Mouse (Mus musculus): ENCODE results near the gene Ank3. TPM values are rescaled to one million over a fixed set of nuclear protein-coding genes. Genes with fewer than 3 reads are reported as not detected.

Gene Ank3
- polyA plus RNA-seq, 1 experiment = 39.1 TPM

DNA sequence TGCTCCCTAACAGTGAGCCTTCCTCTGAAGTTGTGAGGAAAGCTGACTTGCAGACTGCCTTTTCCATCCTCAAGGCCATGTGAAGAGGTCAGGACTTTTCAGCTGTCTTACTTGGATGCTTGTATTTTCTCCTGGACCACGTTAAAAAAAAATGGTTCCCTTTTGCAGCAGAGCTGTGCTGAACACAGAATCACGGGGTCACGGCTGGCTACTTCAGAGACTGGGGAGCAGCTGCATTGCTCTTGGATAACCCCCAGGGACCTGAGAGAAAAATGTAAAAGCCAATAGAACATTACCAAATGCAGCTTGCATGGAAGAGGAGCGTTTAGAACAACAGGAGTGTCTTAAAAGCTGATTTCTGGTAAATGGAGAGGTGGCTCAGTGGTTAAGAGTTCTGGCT lies 68.0 kb downstream of the Ank3 start:
- no peaks in the 10 kb centered on the region for H3K36me3 ChIP-seq (ENCODE audit: control insufficient read depth, insufficient read depth, low read length)
- 40% methylated on average over 4 of the region's 4 CpGs for WGBS
- no peak overlapping the region for H3K4me3 ChIP-seq (ENCODE audit: insufficient read depth, low read depth, low read length)
- H3K27ac ChIP-seq (ENCODE audit: insufficient read depth, low read depth, low read length) = no peak overlapping the region
- H3K27me3 ChIP-seq (replicated peaks; ENCODE audit: control insufficient read depth, insufficient read depth, low read length) = no peaks in the 10 kb centered on the region
- TF ChIP-seq CTCF (conservative IDR thresholded peaks at IDR 0.05; ENCODE audit: insufficient read depth, insufficient read length, low read depth, low read length) = no peak
- TF ChIP-seq POLR2A (IDR thresholded peaks at IDR 0.05; ENCODE audit: low read depth, low read length) = no peak
- DNase-seq = no peak
- no peaks in the 10 kb centered on the region for H3K4me1 ChIP-seq (ENCODE audit: control insufficient read depth, insufficient read depth, low read length)

DNA sequence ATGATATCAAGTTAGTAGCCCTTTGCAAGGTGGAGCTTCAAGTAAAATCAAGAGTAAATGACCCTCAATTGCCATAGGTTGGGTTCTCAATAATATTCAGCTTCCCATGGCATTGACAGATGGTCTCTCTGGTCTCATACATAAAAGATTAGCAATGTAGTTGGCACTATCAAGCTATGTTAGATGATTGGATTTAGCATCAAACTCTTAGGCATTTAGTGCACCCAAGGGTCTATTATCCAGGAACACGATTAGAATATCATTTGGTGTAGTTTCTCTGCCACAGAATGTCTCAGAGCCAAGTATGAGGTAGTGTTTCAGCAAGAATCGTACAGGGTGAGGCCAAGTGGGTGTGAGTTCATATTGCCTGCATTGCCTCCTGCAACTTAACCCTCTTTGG lies 68.6 kb downstream of the Ank3 start:
- 67% methylated on average over 2 of the region's 2 CpGs for WGBS
- no peaks in the 10 kb centered on the region for H3K4me1 ChIP-seq (ENCODE audit: control insufficient read depth, insufficient read depth, low read length)
- H3K4me3 ChIP-seq (ENCODE audit: insufficient read depth, low read depth, low read length) = no peak overlapping the region
- DNase-seq = no peak
- no peak for TF ChIP-seq CTCF (conservative IDR thresholded peaks at IDR 0.05; ENCODE audit: insufficient read depth, insufficient read length, low read depth, low read length)
- TF ChIP-seq POLR2A (IDR thresholded peaks at IDR 0.05; ENCODE audit: low read depth, low read length) = no peak
- no peaks in the 10 kb centered on the region for H3K27me3 ChIP-seq (replicated peaks; ENCODE audit: control insufficient read depth, insufficient read depth, low read length)
- H3K27ac ChIP-seq (ENCODE audit: insufficient read depth, low read depth, low read length) = no peak overlapping the region
- H3K36me3 ChIP-seq (ENCODE audit: control insufficient read depth, insufficient read depth, low read length) = no peaks in the 10 kb centered on the region

DNA sequence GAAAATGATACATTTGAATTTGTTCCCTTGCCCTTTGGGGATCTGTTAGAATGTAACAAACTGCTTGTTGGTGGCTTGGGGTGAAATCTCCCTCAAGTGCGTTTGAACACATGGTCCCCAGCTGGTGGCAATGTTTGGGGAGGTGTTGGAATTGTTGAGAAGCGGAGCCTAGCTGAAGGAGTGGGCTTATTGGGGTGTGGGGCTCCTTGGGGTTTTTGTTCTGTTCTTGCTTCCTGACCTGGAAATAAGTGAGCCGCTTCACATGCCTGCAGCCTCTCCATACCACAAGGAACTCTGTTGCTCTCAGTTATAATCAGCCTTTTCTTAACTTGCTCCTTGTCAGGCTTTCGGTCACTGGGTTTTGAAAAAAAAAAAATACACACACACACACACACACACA lies 73.3 kb downstream of the Ank3 start:
- Histone ChIP-seq H3K4me1 (ENCODE audit: control insufficient read depth, insufficient read depth, low read length) (no peaks in the 10 kb centered on the region), H3K27me3 (replicated peaks; ENCODE audit: control insufficient read depth, insufficient read depth, low read length) (no peaks in the 10 kb centered on the region), H3K36me3 (ENCODE audit: control insufficient read depth, insufficient read depth, low read length) (no peaks in the 10 kb centered on the region), H3K27ac (ENCODE audit: insufficient read depth, low read depth, low read length) (no peak overlapping the region), H3K4me3 (ENCODE audit: insufficient read depth, low read depth, low read length) (no peak overlapping the region)
- no peak for TF ChIP-seq CTCF (conservative IDR thresholded peaks at IDR 0.05; ENCODE audit: insufficient read depth, insufficient read length, low read depth, low read length)
- WGBS = 87% methylated on average over 4 of the region's 4 CpGs
- no peak for DNase-seq

- no peaks in the 10 kb centered on the region for H3K27me3 ChIP-seq (replicated peaks; ENCODE audit: control insufficient read depth, insufficient read depth, low read length)
- WGBS = 49% methylated on average over 1 of the region's 1 CpGs
- H3K4me3 ChIP-seq (ENCODE audit: insufficient read depth, low read depth, low read length) = no peak overlapping the region
- TF ChIP-seq POLR2A (IDR thresholded peaks at IDR 0.05; ENCODE audit: low read depth, low read length) (no peak), CTCF (conservative IDR thresholded peaks at IDR 0.05; ENCODE audit: insufficient read depth, insufficient read length, low read depth, low read length) (no peak)
- DNase-seq = no peak
- H3K36me3 ChIP-seq (ENCODE audit: control insufficient read depth, insufficient read depth, low read length) = no peaks in the 10 kb centered on the region
- no peak overlapping the region for H3K27ac ChIP-seq (ENCODE audit: insufficient read depth, low read depth, low read length)
- no peaks in the 10 kb centered on the region for H3K4me1 ChIP-seq (ENCODE audit: control insufficient read depth, insufficient read depth, low read length)
Observed at GRCm38 (mm10) chr10:69476871-69477270, 78.3 kb downstream of the Ank3 start.

DNA sequence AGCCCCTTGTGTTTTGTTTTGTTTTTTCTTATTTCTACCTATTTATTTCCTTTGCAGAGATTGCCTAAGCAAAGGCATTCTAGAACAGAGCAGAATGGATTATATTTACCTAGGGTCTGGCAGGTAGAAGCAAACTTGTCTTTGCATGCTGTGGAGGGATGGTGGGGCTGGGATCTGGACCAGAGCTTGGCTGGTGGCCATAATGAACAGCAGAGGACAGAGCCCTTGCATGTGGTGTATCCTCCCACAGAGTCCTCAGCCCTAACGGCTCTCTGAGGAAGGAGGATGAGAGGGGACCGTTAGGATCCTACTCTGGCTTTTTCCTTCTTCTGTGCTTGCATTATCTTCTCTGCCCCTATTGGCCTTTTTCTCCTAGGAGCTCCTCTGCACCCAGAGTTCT lies 79.1 kb downstream of the Ank3 start:
- no peak overlapping the region for H3K4me3 ChIP-seq (ENCODE audit: insufficient read depth, low read depth, low read length)
- no peak for DNase-seq
- no peaks in the 10 kb centered on the region for H3K36me3 ChIP-seq (ENCODE audit: control insufficient read depth, insufficient read depth, low read length)
- no peaks in the 10 kb centered on the region for H3K27me3 ChIP-seq (replicated peaks; ENCODE audit: control insufficient read depth, insufficient read depth, low read length)
- no peak overlapping the region for H3K27ac ChIP-seq (ENCODE audit: insufficient read depth, low read depth, low read length)
- H3K4me1 ChIP-seq (ENCODE audit: control insufficient read depth, insufficient read depth, low read length) = no peaks in the 10 kb centered on the region
- 46% methylated on average over 2 of the region's 2 CpGs for WGBS
- TF ChIP-seq POLR2A (IDR thresholded peaks at IDR 0.05; ENCODE audit: low read depth, low read length) (no peak), CTCF (conservative IDR thresholded peaks at IDR 0.05; ENCODE audit: insufficient read depth, insufficient read length, low read depth, low read length) (no peak)

DNA sequence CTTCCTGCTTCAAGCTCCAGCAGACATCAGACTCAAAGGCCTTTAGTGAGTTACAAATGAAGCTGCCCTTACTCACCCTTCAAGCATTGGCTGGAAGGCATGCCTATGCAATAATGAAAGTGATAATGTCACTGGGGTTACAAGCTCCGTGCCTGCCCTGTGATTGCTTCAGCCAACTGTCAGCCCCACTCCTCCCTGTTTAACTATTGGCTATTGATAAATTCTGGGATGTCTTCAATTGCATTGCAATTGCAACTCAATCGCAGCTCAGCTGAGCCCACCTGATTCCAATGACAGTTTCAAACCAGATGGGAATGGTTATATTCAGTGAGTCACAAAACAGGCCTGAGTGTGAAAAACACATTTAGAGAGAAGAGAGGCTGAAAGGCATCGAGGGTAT lies 80.3 kb downstream of the Ank3 start:
- 62% methylated on average over 3 of the region's 3 CpGs for WGBS
- H3K4me1 ChIP-seq (ENCODE audit: control insufficient read depth, insufficient read depth, low read length) = no peaks in the 10 kb centered on the region

DNA sequence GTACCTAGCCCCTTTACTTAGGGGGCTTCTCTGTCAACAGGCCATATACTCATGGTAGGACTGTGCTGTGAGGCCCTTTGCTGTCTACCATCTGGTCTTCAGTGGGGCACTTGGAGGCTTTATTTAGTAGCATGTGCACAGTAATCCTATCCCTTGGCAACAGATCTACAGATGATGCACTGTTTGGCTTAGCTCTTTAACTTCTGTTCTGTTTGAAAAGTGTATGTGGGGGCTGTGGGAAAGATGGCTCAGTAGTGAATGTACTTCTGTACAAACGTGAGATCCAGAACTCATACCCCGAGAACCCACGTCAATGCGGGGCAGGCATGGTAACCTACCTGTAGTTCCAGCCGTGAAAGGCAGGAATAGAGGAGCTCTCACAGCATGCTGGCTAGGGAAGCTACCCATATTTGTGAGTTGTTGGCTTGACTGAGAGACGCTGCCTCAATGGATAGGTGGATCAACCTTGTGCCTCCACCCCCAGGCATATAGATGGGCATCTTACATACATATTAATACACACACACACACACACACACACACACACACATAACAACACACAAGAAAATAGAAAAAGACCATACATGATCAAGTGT lies 86.7 kb downstream of the Ank3 start:
- DNase-seq = no peak
- no peaks in the 10 kb centered on the region for H3K4me1 ChIP-seq (ENCODE audit: control insufficient read depth, insufficient read depth, low read length)
- no peaks in the 10 kb centered on the region for H3K27me3 ChIP-seq (replicated peaks; ENCODE audit: control insufficient read depth, insufficient read depth, low read length)
- H3K4me3 ChIP-seq (ENCODE audit: insufficient read depth, low read depth, low read length) = no peak overlapping the region
- no peaks in the 10 kb centered on the region for H3K36me3 ChIP-seq (ENCODE audit: control insufficient read depth, insufficient read depth, low read length)
- WGBS = 90% methylated on average over 6 of the region's 6 CpGs
- no peak for TF ChIP-seq POLR2A (IDR thresholded peaks at IDR 0.05; ENCODE audit: low read depth, low read length)
- no peak for TF ChIP-seq CTCF (conservative IDR thresholded peaks at IDR 0.05; ENCODE audit: insufficient read depth, insufficient read length, low read depth, low read length)
- H3K27ac ChIP-seq (ENCODE audit: insufficient read depth, low read depth, low read length) = no peak overlapping the region

More for the DNA sequence above, 80.3 kb downstream of the Ank3 start:
- Histone ChIP-seq H3K27me3 (replicated peaks; ENCODE audit: control insufficient read depth, insufficient read depth, low read length) (no peaks in the 10 kb centered on the region), H3K27ac (ENCODE audit: insufficient read depth, low read depth, low read length) (no peak overlapping the region), H3K36me3 (ENCODE audit: control insufficient read depth, insufficient read depth, low read length) (no peaks in the 10 kb centered on the region), H3K4me3 (ENCODE audit: insufficient read depth, low read depth, low read length) (no peak overlapping the region)
- no peak for TF ChIP-seq POLR2A (IDR thresholded peaks at IDR 0.05; ENCODE audit: low read depth, low read length)
- no peak for TF ChIP-seq CTCF (conservative IDR thresholded peaks at IDR 0.05; ENCODE audit: insufficient read depth, insufficient read length, low read depth, low read length)
- DNase-seq = no peak
